Mouse (Mus musculus): Measurements from ENCODE around the gene Ccm2l. TPM values are rescaled to one million over a fixed set of nuclear protein-coding genes. Genes with fewer than 3 reads are reported as not detected.

Gene Ccm2l
- polyA plus RNA-seq, 1 experiment = not detected

DNA sequence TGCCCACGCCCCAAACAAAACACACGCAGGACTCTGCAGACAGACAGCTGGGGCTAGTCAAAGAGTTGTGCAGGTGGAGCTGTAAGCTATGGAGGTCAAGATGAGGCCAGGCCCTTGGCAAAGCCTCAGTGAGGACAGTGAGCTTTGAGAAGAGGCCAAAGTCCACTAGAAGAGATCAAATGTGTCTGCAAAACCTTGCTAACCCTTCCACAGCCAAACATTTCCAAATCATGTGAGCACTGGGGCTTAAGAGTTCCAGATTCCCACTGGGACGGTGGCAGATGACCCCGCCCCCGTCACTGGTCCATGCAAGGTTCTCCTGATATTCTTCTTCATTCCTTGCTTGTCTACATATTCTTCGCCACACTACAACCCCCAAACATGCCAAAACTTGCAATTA is 16.1 kb downstream of the Ccm2l start:
- no peak overlapping the region for H3K4me3 ChIP-seq (ENCODE audit: insufficient read depth, low read depth, low read length)
- H3K27ac ChIP-seq (ENCODE audit: insufficient read depth, low read depth, low read length) = no peak overlapping the region
- H3K4me1 ChIP-seq (ENCODE audit: control insufficient read depth, insufficient read depth, low read length) = no peaks in the 10 kb centered on the region
- 82% methylated on average over 6 of the region's 6 CpGs for WGBS
- TF ChIP-seq CTCF (IDR thresholded peaks at IDR 0.05; ENCODE audit: insufficient read depth, low read depth, low read length) (no peak), POLR2A (IDR thresholded peaks at IDR 0.05; ENCODE audit: insufficient read depth, low read depth, low read length) (no peak)

DNA sequence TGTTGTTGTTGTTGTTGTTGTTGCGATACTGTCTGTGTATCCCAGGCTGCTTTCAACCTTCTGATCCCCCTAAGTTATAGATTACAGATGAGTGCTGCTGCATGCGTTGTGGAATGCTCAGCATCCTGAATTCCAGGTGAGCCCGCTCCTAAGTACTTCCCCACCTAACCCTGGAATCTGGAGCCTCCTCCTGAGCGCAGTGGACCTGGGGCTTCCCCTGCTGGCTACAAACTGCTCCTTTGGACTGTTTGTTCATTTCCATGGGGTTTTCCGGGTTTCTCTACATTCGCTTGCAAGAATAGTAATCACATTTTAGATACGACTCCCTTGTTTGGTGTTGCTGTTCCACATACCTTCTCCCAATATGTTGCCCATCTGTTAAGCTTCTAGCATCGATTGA is 17.5 kb downstream of the Ccm2l start:
- WGBS = 89% methylated on average over 8 of the region's 8 CpGs
- Histone ChIP-seq H3K4me1 (ENCODE audit: control insufficient read depth, insufficient read depth, low read length) (no peaks in the 10 kb centered on the region), H3K4me3 (ENCODE audit: insufficient read depth, low read depth, low read length) (no peak overlapping the region), H3K27ac (ENCODE audit: insufficient read depth, low read depth, low read length) (no peak overlapping the region)
- TF ChIP-seq POLR2A (IDR thresholded peaks at IDR 0.05; ENCODE audit: insufficient read depth, low read depth, low read length) (no peak), CTCF (IDR thresholded peaks at IDR 0.05; ENCODE audit: insufficient read depth, low read depth, low read length) (no peak)

DNA sequence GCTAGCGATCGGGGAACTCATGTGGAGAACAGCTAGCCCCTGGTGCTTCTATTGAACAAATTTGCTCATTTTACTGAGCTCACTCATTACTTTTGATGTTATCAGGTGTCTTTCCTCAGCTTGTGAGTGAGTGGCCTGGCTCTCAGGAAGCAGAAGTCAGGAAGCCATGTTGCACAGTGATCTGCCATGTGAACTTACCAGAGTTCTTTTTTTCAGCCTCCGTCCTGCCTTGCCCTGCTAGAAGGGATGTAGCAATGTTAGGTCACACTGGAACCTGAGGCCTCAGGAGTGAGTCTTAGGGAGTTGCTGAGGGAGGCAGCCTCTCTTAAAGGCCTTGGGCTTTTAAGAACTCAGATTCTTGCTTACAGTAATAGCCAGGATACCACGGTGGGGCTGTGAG is 18.1 kb downstream of the Ccm2l start:
- Histone ChIP-seq H3K27ac (ENCODE audit: insufficient read depth, low read depth, low read length) (no peak overlapping the region), H3K4me3 (ENCODE audit: insufficient read depth, low read depth, low read length) (no peak overlapping the region), H3K4me1 (ENCODE audit: control insufficient read depth, insufficient read depth, low read length) (no peaks in the 10 kb centered on the region)
- no peak for TF ChIP-seq POLR2A (IDR thresholded peaks at IDR 0.05; ENCODE audit: insufficient read depth, low read depth, low read length)
- WGBS = 87% methylated on average over 4 of the region's 4 CpGs

DNA sequence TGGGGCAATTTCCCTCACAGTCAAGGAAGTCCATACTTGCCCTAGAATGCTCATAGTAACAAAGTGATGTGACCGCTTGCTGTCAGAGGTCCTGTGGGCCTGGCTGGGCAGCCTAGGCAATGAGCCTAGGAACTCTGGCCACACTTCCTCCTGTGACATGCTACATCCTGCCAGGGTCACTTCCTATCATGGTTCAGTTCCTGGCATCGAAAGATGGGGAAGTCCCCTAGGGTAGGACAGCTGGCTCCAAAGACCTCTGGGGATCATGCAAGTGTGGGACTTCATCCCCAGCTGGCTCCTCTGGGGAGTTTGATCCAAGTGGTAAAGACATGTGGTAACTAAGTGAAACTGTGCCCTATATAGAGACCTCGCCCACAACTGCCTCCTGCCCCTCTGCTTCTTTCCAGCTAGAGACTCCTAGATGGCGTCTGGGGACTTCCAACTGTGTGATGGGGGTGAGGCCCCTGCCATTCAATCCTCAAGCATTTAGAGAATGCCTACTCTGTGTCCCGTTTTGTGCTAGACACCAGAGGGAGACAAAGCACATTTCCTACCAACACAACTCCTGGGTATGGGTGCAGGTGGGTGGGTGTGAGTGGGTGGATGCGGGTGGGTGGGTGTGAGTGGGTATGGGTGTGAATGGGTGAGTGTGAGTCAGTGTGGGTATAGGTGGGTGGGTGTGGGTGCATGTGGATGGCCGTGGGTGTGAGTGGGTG is 18.7 kb downstream of the Ccm2l start:
- H3K4me1 ChIP-seq (ENCODE audit: control insufficient read depth, insufficient read depth, low read length) = no peaks in the 10 kb centered on the region
- H3K4me3 ChIP-seq (ENCODE audit: insufficient read depth, low read depth, low read length) = no peak overlapping the region
- TF ChIP-seq POLR2A (IDR thresholded peaks at IDR 0.05; ENCODE audit: insufficient read depth, low read depth, low read length) (no peak), CTCF (IDR thresholded peaks at IDR 0.05; ENCODE audit: insufficient read depth, low read depth, low read length) (no peak)
- 73% methylated on average over 7 of the region's 7 CpGs for WGBS
- H3K27ac ChIP-seq (ENCODE audit: insufficient read depth, low read depth, low read length) = no peak overlapping the region

- TF ChIP-seq POLR2A (IDR thresholded peaks at IDR 0.05; ENCODE audit: insufficient read depth, low read depth, low read length) = no peak
- no peak for TF ChIP-seq CTCF (IDR thresholded peaks at IDR 0.05; ENCODE audit: insufficient read depth, low read depth, low read length)
Observed at GRCm38 (mm10) chr2:153085556-153085955, 19.8 kb downstream of the Ccm2l start.

GRCm38 (mm10) chr2:153086166-153086565 is 20.4 kb downstream of the Ccm2l start:
- WGBS = 91% methylated on average over 4 of the region's 4 CpGs
- no peaks in the 10 kb centered on the region for H3K4me1 ChIP-seq (ENCODE audit: control insufficient read depth, insufficient read depth, low read length)
- TF ChIP-seq POLR2A (IDR thresholded peaks at IDR 0.05; ENCODE audit: insufficient read depth, low read depth, low read length) (no peak), CTCF (IDR thresholded peaks at IDR 0.05; ENCODE audit: insufficient read depth, low read depth, low read length) (no peak)
- H3K4me3 ChIP-seq (ENCODE audit: insufficient read depth, low read depth, low read length) = no peak overlapping the region
- H3K27ac ChIP-seq (ENCODE audit: insufficient read depth, low read depth, low read length) = no peak overlapping the region

More at GRCm38 (mm10) chr2:153085556-153085955, 19.8 kb downstream of the Ccm2l start:
- Histone ChIP-seq H3K4me1 (ENCODE audit: control insufficient read depth, insufficient read depth, low read length) (no peaks in the 10 kb centered on the region), H3K27ac (ENCODE audit: insufficient read depth, low read depth, low read length) (no peak overlapping the region), H3K4me3 (ENCODE audit: insufficient read depth, low read depth, low read length) (no peak overlapping the region)
- WGBS = 96% methylated on average over 6 of the region's 6 CpGs

DNA sequence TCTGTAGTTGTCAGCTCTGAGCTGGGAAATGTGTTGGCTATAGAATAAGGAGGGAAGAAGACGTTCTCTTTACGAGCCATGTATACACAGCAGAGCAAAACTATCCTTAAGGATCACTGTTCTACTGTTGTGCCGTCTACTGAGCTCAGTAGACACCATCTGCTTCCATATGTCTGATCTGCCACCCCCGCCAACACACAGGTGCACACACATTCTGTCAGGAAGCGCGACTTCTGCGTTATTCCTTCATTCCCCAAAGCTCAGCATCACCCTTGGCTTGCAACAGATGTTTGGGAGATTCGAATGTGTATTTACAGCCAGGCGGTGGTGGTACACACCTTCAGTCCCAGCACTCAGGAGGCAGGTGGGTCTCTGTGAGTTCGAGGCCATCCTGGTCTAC is 21.3 kb downstream of the Ccm2l start:
- TF ChIP-seq CTCF (IDR thresholded peaks at IDR 0.05; ENCODE audit: insufficient read depth, low read depth, low read length) (no peak), POLR2A (IDR thresholded peaks at IDR 0.05; ENCODE audit: insufficient read depth, low read depth, low read length) (no peak)
- 91% methylated on average over 10 of the region's 10 CpGs for WGBS
- Histone ChIP-seq H3K4me1 (ENCODE audit: control insufficient read depth, insufficient read depth, low read length) (no peaks in the 10 kb centered on the region), H3K4me3 (ENCODE audit: insufficient read depth, low read depth, low read length) (no peak overlapping the region), H3K27ac (ENCODE audit: insufficient read depth, low read depth, low read length) (no peak overlapping the region)

DNA sequence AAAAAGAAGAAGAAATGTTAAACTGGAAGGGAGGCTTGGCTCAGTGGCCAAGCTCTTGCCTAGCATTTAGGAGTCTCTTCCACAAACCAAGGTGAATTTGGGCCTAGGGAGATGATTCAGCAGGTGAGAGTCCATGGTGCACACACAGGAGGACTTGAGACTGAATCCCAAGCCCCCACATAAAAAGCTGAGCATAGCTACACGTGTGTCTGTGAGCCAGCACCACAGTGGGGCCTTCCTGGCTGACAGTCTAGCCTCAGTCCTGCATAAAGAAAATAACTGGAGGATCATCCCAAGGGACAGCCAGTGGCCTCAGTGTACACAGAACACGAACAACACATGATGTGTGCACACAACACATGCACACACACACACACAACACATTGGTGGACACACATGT is 23.6 kb downstream of the Ccm2l start:
- Histone ChIP-seq H3K4me3 (ENCODE audit: insufficient read depth, low read depth, low read length) (no peak overlapping the region), H3K27ac (ENCODE audit: insufficient read depth, low read depth, low read length) (no peak overlapping the region), H3K4me1 (ENCODE audit: control insufficient read depth, insufficient read depth, low read length) (no peaks in the 10 kb centered on the region)
- TF ChIP-seq POLR2A (IDR thresholded peaks at IDR 0.05; ENCODE audit: insufficient read depth, low read depth, low read length) (no peak), CTCF (IDR thresholded peaks at IDR 0.05; ENCODE audit: insufficient read depth, low read depth, low read length) (no peak)
- 63% methylated on average over 2 of the region's 2 CpGs for WGBS

GRCm38 (mm10) chr2:153090551-153091165 is 24.9 kb downstream of the Ccm2l start:
- Histone ChIP-seq H3K27ac (ENCODE audit: insufficient read depth, low read depth, low read length) (no peak overlapping the region), H3K4me1 (ENCODE audit: control insufficient read depth, insufficient read depth, low read length) (no peaks in the 10 kb centered on the region), H3K4me3 (ENCODE audit: insufficient read depth, low read depth, low read length) (no peak overlapping the region)
- WGBS = 47% methylated on average over 10 of the region's 10 CpGs
- TF ChIP-seq POLR2A (IDR thresholded peaks at IDR 0.05; ENCODE audit: insufficient read depth, low read depth, low read length) (no peak), CTCF (IDR thresholded peaks at IDR 0.05; ENCODE audit: insufficient read depth, low read depth, low read length) (no peak)

Measured in olfactory bulb, adult 2 months (tissue).